Mouse (Mus musculus): ENCODE results near the gene Cnnm3.

GRCm38 (mm10) chr1:36529875-36530274 is 18.2 kb downstream of the Cnnm3 start:
- TF ChIP-seq CTCF (conservative IDR thresholded peaks at IDR 0.05; ENCODE audit: low read length) (no peak), NANOG (IDR thresholded peaks at IDR 0.05; ENCODE audit: borderline replicate concordance, low read length) (no peak), POU5F1 (IDR thresholded peaks at IDR 0.05; ENCODE audit: borderline replicate concordance, low read length) (no peak)
